Mouse (Mus musculus) lung, postnatal 25 days (tissue): ENCODE measurements around the gene Cnn1.

Experiments used
- DNase-seq: peaks from one replicate; pipeline ENCODE4 v3.0.0; 2022; ENCODE audit warnings: low spot score

Gene Cnn1

GRCm38 (mm10) chr9:22098993-22099696 lies at the start of gene Cnn1:
Gene Cnn1, plus strand, starts transcription at chr9:22099216.
- peak; percentile 16 for DNase-seq

DNA sequence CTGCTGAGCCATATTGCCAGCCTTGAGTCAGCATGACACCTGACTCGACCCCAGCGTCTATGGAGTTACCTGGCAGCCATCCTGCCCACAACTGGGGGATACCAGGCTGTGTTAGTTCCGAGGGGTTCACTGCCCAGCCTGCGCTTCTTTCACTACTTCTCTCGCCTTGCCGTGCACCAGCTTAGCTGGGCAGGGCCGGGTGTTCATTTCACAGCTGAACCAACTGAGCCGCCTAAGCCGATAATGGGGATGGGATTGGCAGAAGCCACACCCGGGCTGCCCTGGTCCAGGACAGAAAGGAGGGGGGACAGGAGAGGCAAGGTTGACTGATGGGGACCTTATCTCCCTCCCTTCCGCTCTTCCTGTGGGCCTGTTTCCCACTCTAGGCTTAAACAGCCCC lies 49.7 kb upstream of the Cnn1 start:
- no peak for DNase-seq

DNA sequence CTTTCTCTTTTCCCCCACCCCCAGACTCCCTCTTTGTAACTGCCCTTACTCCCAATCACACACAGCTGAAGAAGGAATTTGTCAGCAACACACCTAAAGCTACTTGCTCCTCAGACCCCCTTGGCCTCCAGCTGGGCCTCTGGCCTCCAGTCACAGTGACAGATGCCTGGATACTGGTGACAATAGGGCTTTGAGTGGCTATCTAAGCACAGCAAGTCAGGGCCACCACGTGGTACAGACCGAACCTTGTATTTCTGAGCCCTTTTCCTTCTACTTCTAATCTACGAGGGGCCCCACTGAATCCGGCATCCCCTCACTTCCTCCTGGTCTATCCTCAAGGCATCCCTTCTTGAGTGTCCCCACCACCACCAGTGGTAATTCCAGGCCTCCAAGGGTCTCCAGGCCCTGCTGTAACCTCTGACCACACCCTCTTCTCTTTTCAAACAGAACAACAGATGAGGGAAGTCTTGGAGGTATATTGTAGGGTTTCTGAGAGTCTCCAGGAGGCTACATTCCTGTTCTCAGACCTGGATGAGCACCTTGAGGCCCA lies 49.2 kb upstream of the Cnn1 start:
- DNase-seq = no peak

GRCm38 (mm10) chr9:22050351-22050889 lies 48.6 kb upstream of the Cnn1 start:
- peak; percentile 16 for DNase-seq

DNA sequence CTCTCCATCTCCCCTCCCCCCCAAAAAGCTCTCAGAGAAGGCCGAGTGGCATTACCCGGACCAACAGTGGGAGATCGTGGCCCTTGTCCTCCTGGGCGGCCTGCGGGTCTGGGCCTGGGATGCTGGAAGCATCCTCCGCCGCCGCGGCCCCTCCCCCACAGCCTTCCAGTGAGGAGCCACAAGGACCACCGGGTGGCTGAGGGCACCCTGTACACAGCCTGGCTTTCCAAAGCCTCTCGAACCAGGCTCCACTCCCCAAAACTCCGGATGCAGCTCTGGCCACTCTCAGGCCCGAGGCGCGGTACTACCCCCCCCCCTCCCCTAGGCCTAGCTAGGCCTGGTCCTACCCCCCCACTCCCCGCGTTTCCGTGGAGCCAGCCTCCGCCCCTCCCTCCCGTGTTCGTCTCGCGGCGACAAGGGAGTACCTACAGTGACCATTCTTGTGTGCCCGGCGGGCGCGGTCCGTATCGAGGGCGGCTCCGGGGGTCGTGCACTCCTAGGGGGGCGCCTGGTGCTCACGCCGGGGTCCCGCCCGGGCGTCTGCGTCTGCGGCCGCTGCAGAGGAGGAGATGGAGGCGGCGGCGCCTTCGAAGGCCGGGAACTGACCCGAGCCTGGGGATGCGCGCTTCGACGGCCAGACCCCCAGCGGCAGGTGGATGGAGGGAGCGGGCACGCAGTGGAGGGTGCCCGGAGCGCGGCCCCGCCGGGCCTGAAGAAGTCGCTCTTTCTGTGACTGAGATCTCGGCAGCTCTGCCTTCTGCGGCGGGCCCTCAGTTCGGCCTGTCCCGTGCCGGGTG lies 47.7 kb upstream of the Cnn1 start:
- DNase-seq = no peak

DNA sequence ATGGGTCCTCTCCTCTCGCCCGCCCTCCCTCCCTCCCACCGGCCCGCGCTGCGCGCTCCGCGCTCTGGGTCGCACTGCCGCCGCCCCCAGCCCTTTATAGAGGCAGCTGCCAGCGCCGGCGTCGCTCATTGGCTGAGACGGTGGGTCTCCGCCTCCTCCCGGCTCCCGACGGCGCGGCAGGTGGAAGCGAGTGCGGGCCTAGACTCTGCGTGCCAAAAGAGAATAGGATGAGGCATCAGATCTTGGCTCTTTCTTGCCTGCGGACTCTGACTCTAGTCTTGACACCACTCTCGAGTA lies 47.1 kb upstream of the Cnn1 start, which contains the start of gene Elavl3:
Elavl3 (minus strand) TSS at position 66 of the 297 bp plus-strand sequence.
- DNase-seq = no peak

GRCm38 (mm10) chr9:22053657-22054056 lies 45.4 kb upstream of the Cnn1 start:
- no peak for DNase-seq

- DNase-seq = peak; percentile 57
Measured at GRCm38 (mm10) chr9:22054411-22055076, 44.5 kb upstream of the Cnn1 start.

GRCm38 (mm10) chr9:22055713-22056112 lies 43.3 kb upstream of the Cnn1 start:
- no peak for DNase-seq

DNA sequence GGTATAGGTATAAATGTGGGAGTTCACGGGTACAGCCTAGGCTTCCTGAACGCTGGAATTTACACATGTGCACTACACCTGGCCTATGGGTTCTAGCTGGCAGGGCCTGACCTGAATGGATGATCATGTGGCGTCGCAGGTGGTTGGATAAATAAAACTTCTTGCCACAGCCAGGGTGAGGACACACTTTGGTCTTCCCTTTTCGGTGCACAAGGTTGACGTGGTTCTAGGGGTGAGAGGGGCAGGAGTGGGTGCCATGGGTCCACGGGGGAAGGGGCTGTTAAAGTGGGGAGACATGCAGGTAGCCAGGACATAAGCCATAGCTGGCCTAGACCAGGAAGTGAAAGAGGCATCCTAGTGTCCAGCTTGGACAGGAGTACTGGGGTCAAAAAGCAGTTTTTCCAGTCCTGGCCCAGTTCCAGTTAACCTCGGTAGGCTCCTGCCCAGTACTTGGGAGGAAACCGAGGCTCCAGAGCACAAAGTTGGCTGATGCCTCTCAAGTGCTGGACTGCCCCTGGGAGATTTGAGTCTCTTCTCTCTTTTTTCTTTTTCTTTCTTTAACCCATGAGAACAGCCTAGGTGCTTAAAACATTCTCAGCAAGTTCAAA lies 42.6 kb upstream of the Cnn1 start:
- DNase-seq = no peak

DNA sequence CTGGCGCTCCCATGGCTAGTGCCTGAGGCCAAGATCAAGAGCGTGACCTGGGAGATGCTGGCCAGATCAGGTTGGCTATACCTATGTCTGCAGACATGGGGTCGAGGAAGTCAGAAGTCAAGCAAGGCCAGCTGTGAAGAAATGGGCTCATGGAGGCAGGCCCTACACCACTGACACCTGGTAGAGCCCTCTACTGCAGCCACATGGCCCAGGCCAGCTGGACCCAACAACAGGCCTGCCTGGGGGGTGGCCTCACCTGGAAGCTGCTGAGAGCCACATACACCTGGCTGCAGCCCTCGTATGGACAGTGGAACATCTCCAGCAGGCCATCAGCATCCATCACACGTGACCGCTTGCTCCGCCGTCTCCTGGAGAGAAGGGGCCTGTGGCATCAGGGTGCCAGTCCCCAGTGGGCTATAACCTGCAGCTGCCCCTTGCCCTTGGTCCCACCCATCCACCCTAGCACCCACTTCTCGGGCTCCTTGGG lies 41.9 kb upstream of the Cnn1 start:
- no peak for DNase-seq

DNA sequence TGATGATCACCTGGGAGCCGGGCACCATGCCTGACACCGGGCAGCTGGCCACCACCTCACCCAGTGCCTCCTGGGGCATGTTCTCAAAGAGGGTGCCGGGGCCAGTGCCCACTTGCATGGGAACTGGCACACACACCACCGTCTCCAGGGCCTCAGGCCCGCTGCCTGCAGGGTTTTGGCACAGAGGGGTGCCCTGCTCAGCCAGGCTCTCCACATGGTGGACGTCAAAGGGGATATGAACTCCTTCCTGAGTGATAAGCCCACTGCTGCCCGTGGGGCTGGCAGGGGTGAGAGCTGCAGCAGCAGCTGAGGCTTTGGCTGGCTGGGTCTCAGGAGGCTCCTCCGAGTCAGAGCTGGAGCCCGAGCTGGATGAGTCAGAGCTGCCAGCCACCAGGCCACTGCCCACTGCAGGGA lies 41.0 kb upstream of the Cnn1 start:
- no peak for DNase-seq

DNA sequence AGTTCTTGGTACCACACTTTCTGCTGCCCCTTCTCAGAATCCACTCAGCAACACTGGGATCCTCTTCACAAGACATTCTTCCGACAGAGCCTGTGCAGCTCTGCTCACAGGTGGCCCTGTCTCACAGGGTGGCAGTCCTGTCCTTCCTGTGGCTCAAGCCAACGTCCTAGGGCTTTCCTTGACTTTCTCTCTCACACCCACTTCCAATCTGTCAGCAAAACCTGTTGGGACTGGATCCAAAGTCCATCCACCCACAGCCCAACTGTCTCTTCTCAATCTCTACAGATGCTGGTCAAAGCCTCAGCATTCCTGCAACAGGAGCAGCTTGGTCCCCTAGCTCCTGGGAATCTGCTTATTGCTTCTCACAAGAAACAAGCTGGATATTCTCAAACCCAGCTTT lies 37.7 kb upstream of the Cnn1 start:
- DNase-seq = no peak

GRCm38 (mm10) chr9:22064341-22064740 lies 34.7 kb upstream of the Cnn1 start:
- no peak for DNase-seq

DNA sequence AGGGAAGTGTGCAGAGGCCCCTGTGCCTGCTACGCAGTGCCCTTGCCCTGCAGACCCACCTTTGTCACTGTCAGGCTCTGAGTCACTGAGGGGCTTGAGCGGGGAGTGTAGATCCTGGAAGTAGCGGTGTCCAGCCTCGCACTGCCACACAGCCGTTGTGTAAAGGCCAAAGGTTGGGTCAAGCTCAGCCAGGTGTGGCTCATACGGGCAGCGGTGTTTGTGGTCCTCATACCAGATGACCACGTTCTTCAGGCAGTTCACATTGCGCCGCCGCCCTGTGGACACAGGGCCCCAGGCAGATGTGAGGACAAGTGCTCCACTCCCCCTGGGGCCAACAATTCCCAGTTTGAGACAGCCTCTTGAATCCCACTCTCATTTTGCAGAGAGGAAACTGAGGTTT lies 33.4 kb upstream of the Cnn1 start:
- no peak for DNase-seq

DNA sequence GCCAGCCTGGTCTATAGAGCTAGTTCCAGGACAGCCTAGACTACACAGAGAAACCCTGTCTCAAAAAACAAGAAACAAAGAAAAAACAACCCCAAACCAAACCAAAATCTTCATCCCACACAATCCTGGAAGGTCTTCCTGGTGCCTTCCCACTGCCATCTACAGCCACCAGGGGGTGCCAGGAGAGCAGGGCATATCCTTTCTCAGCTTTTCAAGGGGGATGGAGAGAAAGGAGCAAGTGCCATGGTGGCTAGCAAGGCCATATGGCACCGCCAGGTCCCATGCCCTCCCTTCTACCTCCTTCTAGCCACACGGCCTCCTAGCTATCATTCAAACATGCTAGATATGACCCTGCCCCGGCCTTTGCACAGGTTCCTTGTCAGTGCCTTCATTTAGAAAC lies 32.6 kb upstream of the Cnn1 start:
- DNase-seq = peak; percentile 57

DNA sequence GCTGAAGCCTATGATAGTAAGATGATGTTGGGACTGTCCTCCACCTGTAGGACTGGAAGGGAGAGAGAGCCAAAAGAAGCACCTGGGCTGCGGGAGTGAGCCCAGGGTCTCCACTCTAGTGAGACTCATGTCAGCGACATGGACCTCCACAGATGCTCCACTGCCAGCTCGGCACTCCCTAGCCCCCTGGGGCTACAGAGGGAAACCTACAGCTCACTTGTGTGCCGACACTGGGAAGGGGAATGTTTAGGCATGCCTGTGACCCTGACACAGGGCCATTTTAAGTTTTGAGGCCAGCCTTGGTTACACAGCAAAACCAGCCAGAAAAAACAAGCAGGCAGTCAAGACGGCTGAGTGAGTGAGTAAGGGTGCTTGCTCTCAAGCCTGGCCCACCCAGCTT lies 31.8 kb upstream of the Cnn1 start:
- no peak for DNase-seq

- no peak for DNase-seq
Measured at GRCm38 (mm10) chr9:22069881-22070553, 29.0 kb upstream of the Cnn1 start.

DNA sequence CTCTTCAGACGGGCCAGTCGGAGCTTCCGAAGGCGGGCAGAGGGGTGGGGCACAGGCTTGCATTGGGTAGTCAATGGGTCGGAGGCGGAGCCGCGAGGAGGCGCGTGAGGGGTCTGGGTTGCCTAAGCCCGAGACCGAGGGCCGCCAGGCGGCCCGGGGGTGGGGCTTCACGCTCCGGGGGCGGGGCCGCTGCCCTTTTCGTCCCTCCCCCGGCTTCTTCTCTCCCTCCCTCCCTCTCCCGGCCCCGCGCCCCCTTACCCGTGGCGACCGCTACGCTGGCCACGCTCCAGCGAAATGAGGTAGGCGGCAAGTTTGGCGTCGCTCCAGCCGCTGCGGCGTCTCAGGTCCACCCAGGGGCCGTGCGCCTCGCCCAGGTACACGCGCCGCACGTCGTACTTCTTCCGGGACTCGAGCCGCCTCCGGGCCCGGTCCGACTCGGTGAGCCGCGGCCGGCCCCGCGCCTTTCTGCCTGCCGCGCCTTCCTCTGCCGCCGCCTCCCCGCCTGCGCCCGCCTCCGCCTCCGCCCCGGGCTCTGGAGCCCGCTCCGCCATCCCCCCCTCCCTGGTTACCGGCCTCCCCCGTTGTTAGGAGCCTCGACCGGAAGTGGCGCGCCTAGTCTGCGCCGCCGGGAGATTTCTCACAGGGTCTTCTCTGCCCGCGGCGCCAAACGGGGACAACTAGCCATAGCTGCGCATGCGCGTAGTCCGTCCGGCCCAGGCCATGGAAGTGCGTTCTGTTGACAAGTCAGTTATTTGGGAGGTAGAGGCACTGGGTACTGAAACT lies 28.0 kb upstream of the Cnn1 start, which contains the start of the genes Gm49318 and Zfp653:
Gm49318 (minus strand) TSS at position 469 of the 783 bp plus-strand sequence.
Zfp653 (minus strand) TSS at position 586 of the 783 bp plus-strand sequence.
- peak; percentile 98 for DNase-seq

DNA sequence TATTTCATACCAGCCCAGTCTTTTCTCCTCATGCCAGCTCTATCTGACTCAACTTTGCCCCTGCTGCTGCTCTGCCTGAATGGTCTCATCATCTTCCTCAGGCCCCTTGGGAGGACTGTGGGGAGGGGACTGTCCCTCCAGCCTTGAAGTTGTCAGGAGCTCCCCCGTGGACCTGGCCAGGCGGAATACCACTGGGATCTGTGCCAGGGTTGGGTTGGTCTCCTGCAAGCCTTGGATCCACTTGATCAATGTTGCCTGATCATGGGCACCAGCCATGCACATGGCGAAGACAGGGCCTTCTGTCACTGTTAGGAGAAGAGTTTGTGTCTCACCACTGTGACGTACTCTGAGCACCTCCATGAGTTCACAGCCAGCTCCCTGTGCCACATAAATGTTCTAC lies 26.7 kb upstream of the Cnn1 start:
- DNase-seq = no peak
